Mouse (Mus musculus): ENCODE data around the gene Comp. TPM values are rescaled to one million over a fixed set of nuclear protein-coding genes. Genes with fewer than 3 reads are reported as not detected.

The Comp gene
- total RNA-seq, 4 experiments from 2014 or later, result 4.7 to 7.7 (median 6.2) TPM

- DNase-seq (ENCODE audit: low spot score), result no peak
Measured at GRCm38 (mm10) chr8:70397611-70398563, 24.5 kb downstream of the Comp start.

GRCm38 (mm10) chr8:70404212-70404611, 30.9 kb downstream of the Comp start:
- no peak for DNase-seq (ENCODE audit: low spot score)

- DNase-seq (ENCODE audit: low spot score), result no peak
Measured at GRCm38 (mm10) chr8:70405189-70405588, 31.8 kb downstream of the Comp start.

GRCm38 (mm10) chr8:70406427-70407069, 33.2 kb downstream of the Comp start:
- no peak for DNase-seq (ENCODE audit: low spot score)

GRCm38 (mm10) chr8:70408301-70408700, 34.9 kb downstream of the Comp start:
- no peak for DNase-seq (ENCODE audit: low spot score)

- no peak for DNase-seq (ENCODE audit: low spot score)
Measured at GRCm38 (mm10) chr8:70409019-70409418, 35.7 kb downstream of the Comp start.

- no peak for DNase-seq (ENCODE audit: low spot score)
Measured at GRCm38 (mm10) chr8:70409455-70409871, 36.1 kb downstream of the Comp start.

- DNase-seq (ENCODE audit: low spot score), result no peak
Measured at GRCm38 (mm10) chr8:70410281-70410680, 36.9 kb downstream of the Comp start.

- no peak for DNase-seq (ENCODE audit: low spot score)
Measured at GRCm38 (mm10) chr8:70414310-70414946, 41.1 kb downstream of the Comp start.

GRCm38 (mm10) chr8:70415540-70416451, 42.4 kb downstream of the Comp start:
- no peak for DNase-seq (ENCODE audit: low spot score)

- DNase-seq (ENCODE audit: low spot score), result no peak
Measured at GRCm38 (mm10) chr8:70416941-70417340, 43.6 kb downstream of the Comp start.

- DNase-seq (ENCODE audit: low spot score), result no peak
Measured at GRCm38 (mm10) chr8:70417914-70418313, 44.6 kb downstream of the Comp start.

GRCm38 (mm10) chr8:70418954-70419353, 45.6 kb downstream of the Comp start:
- no peak for DNase-seq (ENCODE audit: low spot score)

- DNase-seq (ENCODE audit: low spot score), result no peak
Measured at GRCm38 (mm10) chr8:70419879-70420643, 46.7 kb downstream of the Comp start.

GRCm38 (mm10) chr8:70421349-70422104, 48.2 kb downstream of the Comp start:
- DNase-seq (ENCODE audit: low spot score), result no peak

- DNase-seq (ENCODE audit: low spot score), result no peak
Measured at GRCm38 (mm10) chr8:70422722-70423121, 49.4 kb downstream of the Comp start.

- DNase-seq (ENCODE audit: low spot score), result no peak
Measured at GRCm38 (mm10) chr8:70426300-70426907, 53.0 kb downstream of the Comp start.

GRCm38 (mm10) chr8:70431213-70431612, 57.9 kb downstream of the Comp start:
- DNase-seq (ENCODE audit: low spot score), result no peak
